Mouse (Mus musculus) intestine, embryonic 15.5 days (tissue): ENCODE results near the gene Smap1. TPM values are rescaled to one million over a fixed set of nuclear protein-coding genes. Genes with fewer than 3 reads are reported as not detected.

Source experiments
- polyA plus RNA-seq: library from polyadenylated mRNA; unstranded; fragments of >200 nt; fragmentation: Nextera tagmentation; extraction: Ambion mirVana; gene quantifications from 2 replicates; pipeline ENCODE4 v1.2.1, GENCODE M21; 2015

Smap1 gene
- polyA plus RNA-seq, 1 experiment from 2014 or later: 43.1 TPM

Other genes with a start within 250 kb of the Smap1 start
- gene B3gat2, start 160.6 kb downstream of the Smap1 start, polyA plus RNA-seq: 0.23 and 0.42 TPM in 2 replicates
- 62.1 and 75.7 TPM in 2 replicates for gene Sdhaf4, start 83.3 kb upstream of the Smap1 start, polyA plus RNA-seq
- gene Fam135a, start 178.0 kb upstream of the Smap1 start, polyA plus RNA-seq: 35.0 and 39.4 TPM in 2 replicates